Mouse (Mus musculus): ENCODE measurements at regions not wholly inside any gene's neighbourhood (a gene's known extent, or its start where the extent isn't known, plus 50 kb on each side); places are given as distances from the start of the nearest gene placed in this dataset.

DNA sequence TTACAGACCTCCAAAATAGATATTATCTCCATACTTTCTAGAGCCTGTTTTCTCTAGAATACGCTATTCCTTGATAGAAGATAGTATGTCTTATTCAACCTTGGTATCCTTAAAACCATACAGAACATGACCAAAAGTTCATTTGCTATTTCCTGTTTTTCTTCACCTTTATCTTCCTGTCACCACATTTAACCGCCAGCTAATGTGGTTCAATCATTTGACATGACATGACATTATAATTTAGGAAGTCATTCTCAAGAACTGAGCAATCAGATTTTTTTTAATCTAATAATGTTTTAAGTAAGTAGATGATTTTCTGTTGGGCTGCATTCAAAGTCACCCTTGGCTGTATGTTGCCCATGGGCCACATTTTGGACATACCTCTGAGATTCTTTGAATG lies 213.3 kb downstream of the Dad1 start:
- no peak for DNase-seq (ENCODE audit: low spot score)
- 89% methylated on average over 2 of the region's 2 CpGs for WGBS

DNA sequence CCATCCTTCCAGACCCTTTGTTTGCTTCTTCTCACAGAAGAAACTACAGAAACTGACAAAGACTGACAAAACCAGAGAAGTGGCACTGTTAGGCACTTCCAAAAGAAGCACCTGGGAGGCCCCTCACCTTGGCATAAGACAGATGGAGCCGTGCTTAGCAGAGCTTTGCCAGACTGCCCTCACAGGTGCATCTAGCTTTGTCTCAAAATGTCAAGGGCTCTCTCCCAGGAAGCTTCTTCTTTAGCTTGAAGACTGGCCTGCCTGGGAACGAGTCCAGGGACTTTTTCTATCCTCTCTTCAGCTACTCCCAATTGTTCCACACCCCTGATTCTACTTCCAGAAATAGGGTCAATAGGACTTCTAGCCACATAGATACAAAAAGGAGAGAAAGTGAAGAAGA lies 219.4 kb downstream of the Dad1 start:
- no peak for ATAC-seq
- no peaks in the 10 kb centered on the region for H3K9me3 ChIP-seq (replicated peaks; ENCODE audit: control insufficient read depth, low read length)
- 66% methylated on average over 2 of the region's 2 CpGs for WGBS

More for the DNA sequence above, 213.3 kb downstream of the Dad1 start:
- Histone ChIP-seq H3K4me3 (ENCODE audit: low read depth, low read length) (no peak overlapping the region), H3K4me1 (ENCODE audit: control insufficient read depth, insufficient read depth, low read length) (no peaks in the 10 kb centered on the region), H3K4me2 (ENCODE audit: low read length) (no peak overlapping the region), H3K36me3 (ENCODE audit: control insufficient read depth, insufficient read depth, low read length) (no peaks in the 10 kb centered on the region), H3K27ac (ENCODE audit: low read depth, low read length) (no peak overlapping the region), H3K9ac (ENCODE audit: low read length) (no peak overlapping the region), H3K9me3 (replicated peaks; ENCODE audit: control insufficient read depth, low read length) (no peaks in the 10 kb centered on the region), H3K27me3 (replicated peaks; ENCODE audit: control insufficient read depth, insufficient read depth, low read length) (no peaks in the 10 kb centered on the region)
- no peak for ATAC-seq

GRCm38 (mm10) chr14:54023552-54023951 lies 230.4 kb downstream of the Dad1 start:
- Histone ChIP-seq H3K4me3 (ENCODE audit: low read depth, low read length) (no peak overlapping the region), H3K9me3 (replicated peaks; ENCODE audit: control insufficient read depth, low read length) (no peaks in the 10 kb centered on the region), H3K36me3 (ENCODE audit: control insufficient read depth, insufficient read depth, low read length) (no peaks in the 10 kb centered on the region), H3K4me2 (ENCODE audit: low read length) (no peak overlapping the region), H3K4me1 (ENCODE audit: control insufficient read depth, insufficient read depth, low read length) (no peaks in the 10 kb centered on the region), H3K27me3 (replicated peaks; ENCODE audit: control insufficient read depth, insufficient read depth, low read length) (no peaks in the 10 kb centered on the region), H3K9ac (ENCODE audit: low read length) (no peak overlapping the region), H3K27ac (ENCODE audit: low read depth, low read length) (no peak overlapping the region)
- DNase-seq (ENCODE audit: low spot score) (no peak), ATAC-seq (no peak)
- WGBS, result 74% methylated on average over 4 of the region's 4 CpGs

More for the DNA sequence above, 219.4 kb downstream of the Dad1 start:
- no peak overlapping the region for H3K27ac ChIP-seq (ENCODE audit: low read depth, low read length)
- H3K9ac ChIP-seq (ENCODE audit: low read length), result no peak overlapping the region
- no peak overlapping the region for H3K4me3 ChIP-seq (ENCODE audit: low read depth, low read length)
- H3K4me2 ChIP-seq (ENCODE audit: low read length), result no peak overlapping the region
- no peaks in the 10 kb centered on the region for H3K36me3 ChIP-seq (ENCODE audit: control insufficient read depth, insufficient read depth, low read length)
- H3K27me3 ChIP-seq (replicated peaks; ENCODE audit: control insufficient read depth, insufficient read depth, low read length), result no peaks in the 10 kb centered on the region
- no peak for DNase-seq (ENCODE audit: low spot score)
- H3K4me1 ChIP-seq (ENCODE audit: control insufficient read depth, insufficient read depth, low read length), result no peaks in the 10 kb centered on the region

DNA sequence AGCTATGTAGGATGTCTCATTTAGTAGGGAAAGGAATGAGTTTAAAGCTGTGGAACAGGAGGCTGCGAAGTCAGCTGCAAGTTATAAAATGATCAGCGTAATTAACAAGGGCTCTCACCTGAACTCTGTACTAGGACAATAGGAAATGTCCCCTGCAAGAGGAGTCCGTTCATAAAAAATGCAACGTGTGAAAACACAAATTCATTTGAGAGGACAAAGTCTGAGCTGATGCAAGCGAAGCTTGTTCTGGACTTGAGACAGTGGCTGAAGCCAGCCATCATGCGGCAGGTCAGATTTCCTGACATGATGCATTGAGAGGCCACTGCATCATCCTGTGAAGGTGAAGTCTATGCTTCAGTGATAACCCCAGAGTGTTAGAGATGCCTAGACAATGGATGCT lies 232.5 kb downstream of the Dad1 start:
- H3K36me3 ChIP-seq (ENCODE audit: control insufficient read depth, insufficient read depth, low read length), result no peaks in the 10 kb centered on the region
- H3K9ac ChIP-seq (ENCODE audit: low read length), result no peak overlapping the region
- no peak overlapping the region for H3K4me2 ChIP-seq (ENCODE audit: low read length)
- 91% methylated on average over 6 of the region's 6 CpGs for WGBS
- no peaks in the 10 kb centered on the region for H3K4me1 ChIP-seq (ENCODE audit: control insufficient read depth, insufficient read depth, low read length)
- no peak overlapping the region for H3K27ac ChIP-seq (ENCODE audit: low read depth, low read length)
- no peak for DNase-seq (ENCODE audit: low spot score)
- H3K9me3 ChIP-seq (replicated peaks; ENCODE audit: control insufficient read depth, low read length), result no peaks in the 10 kb centered on the region
- no peaks in the 10 kb centered on the region for H3K27me3 ChIP-seq (replicated peaks; ENCODE audit: control insufficient read depth, insufficient read depth, low read length)
- no peak for ATAC-seq
- no peak overlapping the region for H3K4me3 ChIP-seq (ENCODE audit: low read depth, low read length)

DNA sequence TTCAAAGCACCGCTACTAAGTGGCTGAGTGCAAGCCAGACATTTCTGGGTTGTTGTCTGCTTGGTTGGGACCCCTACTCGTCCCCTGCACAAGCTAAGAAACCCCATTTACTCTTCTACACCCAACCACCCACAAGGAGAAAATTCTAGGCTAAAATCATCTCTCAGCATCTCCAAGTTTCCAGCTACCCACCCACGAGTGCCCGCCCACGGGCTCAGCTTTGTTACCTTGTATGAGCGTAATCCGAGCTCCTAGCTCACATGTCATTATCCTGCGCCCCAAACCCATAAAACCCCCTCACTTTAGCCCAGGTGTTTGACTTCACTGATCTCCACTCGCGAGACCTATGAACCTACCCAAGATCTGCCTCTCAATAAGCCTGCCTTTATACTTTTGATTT lies 239.3 kb downstream of the Dad1 start:
- H3K27me3 ChIP-seq (replicated peaks; ENCODE audit: control insufficient read depth, insufficient read depth, low read length), result no peaks in the 10 kb centered on the region
- WGBS, result 86% methylated on average over 10 of the region's 10 CpGs
- no peak overlapping the region for H3K9ac ChIP-seq (ENCODE audit: low read length)
- no peaks in the 10 kb centered on the region for H3K36me3 ChIP-seq (ENCODE audit: control insufficient read depth, insufficient read depth, low read length)
- H3K4me2 ChIP-seq (ENCODE audit: low read length), result no peak overlapping the region
- H3K4me1 ChIP-seq (ENCODE audit: control insufficient read depth, insufficient read depth, low read length), result no peaks in the 10 kb centered on the region
- no peak overlapping the region for H3K4me3 ChIP-seq (ENCODE audit: low read depth, low read length)
- H3K27ac ChIP-seq (ENCODE audit: low read depth, low read length), result no peak overlapping the region
- ATAC-seq (no peak), DNase-seq (ENCODE audit: low spot score) (no peak)
- H3K9me3 ChIP-seq (replicated peaks; ENCODE audit: control insufficient read depth, low read length), result no peaks in the 10 kb centered on the region

DNA sequence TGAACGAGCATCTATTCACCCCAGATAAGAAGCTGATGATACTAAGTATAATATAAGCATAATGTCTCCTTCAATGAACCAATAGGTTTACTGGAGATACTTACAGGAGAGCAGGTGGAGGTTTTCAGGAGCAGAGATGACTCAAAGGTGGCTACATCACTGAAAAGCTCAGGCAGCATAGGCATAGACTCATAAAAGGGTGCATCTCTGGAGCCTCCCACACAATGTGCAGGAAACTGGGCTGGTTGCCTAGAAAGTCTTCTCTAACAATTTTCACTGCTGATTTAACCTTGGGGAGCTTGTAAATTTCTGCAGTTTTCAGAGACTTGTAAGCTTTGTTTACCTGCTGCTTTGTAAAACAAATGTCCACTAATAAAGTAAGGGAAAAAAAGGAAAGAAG lies 251.8 kb downstream of the Dad1 start:
- H3K4me2 ChIP-seq (ENCODE audit: low read length), result no peak overlapping the region
- no peak overlapping the region for H3K4me3 ChIP-seq (ENCODE audit: low read depth, low read length)
- no peak overlapping the region for H3K9ac ChIP-seq (ENCODE audit: low read length)
- WGBS, result 85% methylated on average over 1 of the region's 1 CpGs
- no peak overlapping the region for H3K27ac ChIP-seq (ENCODE audit: low read depth, low read length)
- H3K27me3 ChIP-seq (replicated peaks; ENCODE audit: control insufficient read depth, insufficient read depth, low read length), result no peaks in the 10 kb centered on the region
- no peaks in the 10 kb centered on the region for H3K9me3 ChIP-seq (replicated peaks; ENCODE audit: control insufficient read depth, low read length)
- no peaks in the 10 kb centered on the region for H3K4me1 ChIP-seq (ENCODE audit: control insufficient read depth, insufficient read depth, low read length)
- DNase-seq (ENCODE audit: low spot score) (no peak), ATAC-seq (no peak)
- H3K36me3 ChIP-seq (ENCODE audit: control insufficient read depth, insufficient read depth, low read length), result no peaks in the 10 kb centered on the region

GRCm38 (mm10) chr14:54000527-54000926 lies 253.4 kb downstream of the Dad1 start:
- Histone ChIP-seq H3K4me1 (ENCODE audit: control insufficient read depth, insufficient read depth, low read length) (no peaks in the 10 kb centered on the region), H3K4me2 (ENCODE audit: low read length) (no peak overlapping the region), H3K27me3 (replicated peaks; ENCODE audit: control insufficient read depth, insufficient read depth, low read length) (no peaks in the 10 kb centered on the region), H3K4me3 (ENCODE audit: low read depth, low read length) (no peak overlapping the region), H3K36me3 (ENCODE audit: control insufficient read depth, insufficient read depth, low read length) (no peaks in the 10 kb centered on the region), H3K27ac (ENCODE audit: low read depth, low read length) (no peak overlapping the region), H3K9me3 (replicated peaks; ENCODE audit: control insufficient read depth, low read length) (no peaks in the 10 kb centered on the region), H3K9ac (ENCODE audit: low read length) (no peak overlapping the region)
- WGBS, result 82% methylated on average over 5 of the region's 5 CpGs
- ATAC-seq (no peak), DNase-seq (ENCODE audit: low spot score) (no peak)

DNA sequence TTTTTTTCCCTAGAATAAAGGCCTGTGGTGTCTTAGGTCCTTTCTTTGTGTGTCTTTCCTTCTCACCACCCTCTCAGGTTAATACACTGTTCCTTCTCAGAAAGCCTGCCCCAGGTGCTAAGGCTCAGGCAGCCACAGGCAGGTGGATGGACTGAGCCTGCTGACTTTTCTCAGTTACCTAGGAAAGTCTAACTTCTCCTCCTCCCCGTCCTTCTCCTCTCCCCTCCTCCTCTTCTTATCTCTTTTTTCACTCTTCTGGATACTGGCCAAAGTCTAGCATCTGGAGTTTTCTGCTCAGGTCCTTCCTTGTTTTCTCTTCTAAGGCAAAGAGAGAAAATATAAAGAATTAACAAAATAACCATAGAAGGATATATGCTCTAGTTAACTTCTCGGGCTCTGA lies 260.5 kb downstream of the Dad1 start:
- Histone ChIP-seq H3K4me3 (ENCODE audit: low read depth, low read length) (no peak overlapping the region), H3K4me2 (ENCODE audit: low read length) (peak overlapping the region; percentile 1; the same call in 1 of the 2 replicates), H3K4me1 (ENCODE audit: control insufficient read depth, insufficient read depth, low read length) (peaks cover 20% of the 10 kb centered on the region), H3K27me3 (replicated peaks; ENCODE audit: control insufficient read depth, insufficient read depth, low read length) (no peaks in the 10 kb centered on the region), H3K36me3 (ENCODE audit: control insufficient read depth, insufficient read depth, low read length) (no peaks in the 10 kb centered on the region), H3K27ac (ENCODE audit: low read depth, low read length) (peak overlapping the region; percentile 33; the same call in 1 of the 2 replicates), H3K9ac (ENCODE audit: low read length) (no peak overlapping the region), H3K9me3 (replicated peaks; ENCODE audit: control insufficient read depth, low read length) (no peaks in the 10 kb centered on the region)
- ATAC-seq, result no peak; the same call in 1 of the 2 replicates
- WGBS, result 57% methylated on average over 2 of the region's 2 CpGs
- DNase-seq (ENCODE audit: low spot score), result no peak

DNA sequence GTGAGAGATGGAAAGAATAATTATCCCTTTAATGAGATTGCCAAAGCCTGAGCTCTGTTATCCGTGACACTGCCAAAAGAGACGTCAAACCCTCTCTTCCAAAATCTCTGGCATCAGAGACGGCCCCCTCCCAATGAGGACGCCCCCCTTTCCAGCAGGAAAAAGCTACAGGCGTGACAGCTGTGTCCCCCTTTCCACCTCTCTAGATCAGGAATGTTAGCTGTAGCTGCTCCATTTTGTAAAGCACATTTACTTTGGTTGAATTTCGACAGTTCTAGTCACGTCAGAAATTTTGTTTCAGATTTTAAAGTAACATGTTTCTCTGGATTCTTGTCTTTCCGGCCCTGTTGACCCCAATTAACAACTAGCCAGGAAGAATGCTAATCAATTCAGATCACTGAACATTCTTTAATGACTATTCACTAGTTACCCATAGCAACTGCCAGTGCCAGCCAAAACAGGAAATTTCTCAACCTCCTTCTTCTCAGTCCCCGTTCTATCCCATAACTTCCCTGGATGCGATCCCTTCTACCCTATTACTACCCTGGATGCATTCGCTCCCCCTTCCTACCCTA lies 261.1 kb downstream of the Dad1 start:
- Histone ChIP-seq H3K4me2 (ENCODE audit: low read length) (peak overlapping the region; percentile 1; the same call in 1 of the 2 replicates), H3K4me1 (ENCODE audit: control insufficient read depth, insufficient read depth, low read length) (peaks cover 20% of the 10 kb centered on the region), H3K9me3 (replicated peaks; ENCODE audit: control insufficient read depth, low read length) (no peaks in the 10 kb centered on the region), H3K27me3 (replicated peaks; ENCODE audit: control insufficient read depth, insufficient read depth, low read length) (no peaks in the 10 kb centered on the region), H3K27ac (ENCODE audit: low read depth, low read length) (peak overlapping the region; percentile 33; the same call in 1 of the 2 replicates), H3K4me3 (ENCODE audit: low read depth, low read length) (no peak overlapping the region), H3K36me3 (ENCODE audit: control insufficient read depth, insufficient read depth, low read length) (no peaks in the 10 kb centered on the region), H3K9ac (ENCODE audit: low read length) (no peak overlapping the region)
- ATAC-seq, result peak; percentile 89
- DNase-seq (ENCODE audit: low spot score), result peak; percentile 83
- WGBS, result 7% methylated on average over 11 of the region's 11 CpGs

All from forebrain, embryonic 14.5 days (tissue).